Mouse (Mus musculus) fibroblast of lung, adult 2 months (primary cell): ENCODE data around the gene Lrrc14b.

ENCODE experiments used
- DNase-seq: peaks from one replicate; pipeline ENCODE4 v3.0.0-alpha.2; 2011; ENCODE audit warnings: low read depth

Gene Lrrc14b

GRCm38 (mm10) chr13:74363859-74364235, at the start of gene Lrrc14b:
TSS of gene Lrrc14b (minus strand) at chr13:74364005.
- peak; percentile 47 for DNase-seq

GRCm38 (mm10) chr13:74399298-74399839, 35.6 kb upstream of the Lrrc14b start, which contains the start of gene Ftl1-ps1:
TSS of gene Ftl1-ps1 (plus strand) at chr13:74399694.
- DNase-seq: no peak

DNA sequence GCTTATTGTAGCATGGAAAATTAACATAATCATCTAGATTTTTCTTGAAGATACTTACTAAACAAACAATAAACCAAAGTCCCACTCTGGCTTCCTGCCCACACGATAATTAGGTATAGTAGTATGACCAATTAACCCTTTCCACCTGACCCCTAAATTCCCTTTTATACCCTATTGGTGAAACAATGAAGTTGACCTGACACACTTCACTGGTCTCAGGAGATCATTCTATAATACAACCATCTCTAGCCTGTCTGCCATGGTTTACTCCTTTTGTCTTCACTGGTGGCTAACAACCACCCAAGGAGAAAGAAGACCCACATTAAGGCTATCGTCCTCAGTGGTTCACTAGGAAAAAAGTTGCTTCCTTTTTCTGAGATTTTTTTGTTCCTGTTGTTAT, 27.4 kb upstream of the Lrrc14b start:
- no peak for DNase-seq

GRCm38 (mm10) chr13:74390371-74390990, 26.7 kb upstream of the Lrrc14b start, which contains the start of gene Zfp72:
TSS of gene Zfp72 (minus strand) at chr13:74390836.
- peak; percentile 65 for DNase-seq

DNA sequence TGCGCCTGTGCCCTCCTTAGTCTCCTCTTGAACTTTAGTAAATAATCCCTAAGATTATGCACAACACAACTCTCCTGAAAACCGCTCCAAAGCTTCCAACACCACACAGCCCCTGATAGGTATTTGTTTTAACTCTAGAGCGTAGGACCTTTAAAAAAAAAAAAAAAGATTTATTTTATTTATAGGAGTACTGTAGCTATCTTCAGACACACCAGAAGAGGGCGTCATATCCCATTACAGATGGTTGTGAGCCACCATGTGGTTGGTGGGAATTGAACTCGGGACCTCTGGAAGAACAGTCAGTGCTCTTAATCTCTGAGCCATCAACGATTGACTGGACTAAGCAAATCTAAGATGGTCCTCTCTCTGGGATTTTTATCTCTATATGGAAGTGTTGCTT, 25.9 kb upstream of the Lrrc14b start:
- no peak for DNase-seq

DNA sequence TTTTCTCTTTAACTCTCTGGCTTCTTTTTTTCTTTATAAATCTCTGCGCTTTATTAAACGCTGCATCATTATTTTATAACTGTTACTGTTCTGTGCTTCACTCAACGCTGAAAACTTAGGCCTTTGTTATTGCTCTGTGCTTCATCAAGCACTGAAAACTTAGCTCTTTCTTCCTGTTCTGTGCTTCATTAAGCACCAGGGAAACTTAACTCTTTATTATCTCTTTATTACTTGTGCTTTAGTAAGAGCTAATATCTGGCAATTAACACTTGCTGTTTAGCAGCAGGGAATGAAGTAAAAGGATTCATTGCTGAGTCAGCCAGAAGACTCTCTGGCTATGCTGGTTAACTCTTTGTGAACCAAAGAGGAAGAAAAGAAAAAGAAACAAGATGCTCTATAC, 18.5 kb upstream of the Lrrc14b start:
- no peak for DNase-seq

DNA sequence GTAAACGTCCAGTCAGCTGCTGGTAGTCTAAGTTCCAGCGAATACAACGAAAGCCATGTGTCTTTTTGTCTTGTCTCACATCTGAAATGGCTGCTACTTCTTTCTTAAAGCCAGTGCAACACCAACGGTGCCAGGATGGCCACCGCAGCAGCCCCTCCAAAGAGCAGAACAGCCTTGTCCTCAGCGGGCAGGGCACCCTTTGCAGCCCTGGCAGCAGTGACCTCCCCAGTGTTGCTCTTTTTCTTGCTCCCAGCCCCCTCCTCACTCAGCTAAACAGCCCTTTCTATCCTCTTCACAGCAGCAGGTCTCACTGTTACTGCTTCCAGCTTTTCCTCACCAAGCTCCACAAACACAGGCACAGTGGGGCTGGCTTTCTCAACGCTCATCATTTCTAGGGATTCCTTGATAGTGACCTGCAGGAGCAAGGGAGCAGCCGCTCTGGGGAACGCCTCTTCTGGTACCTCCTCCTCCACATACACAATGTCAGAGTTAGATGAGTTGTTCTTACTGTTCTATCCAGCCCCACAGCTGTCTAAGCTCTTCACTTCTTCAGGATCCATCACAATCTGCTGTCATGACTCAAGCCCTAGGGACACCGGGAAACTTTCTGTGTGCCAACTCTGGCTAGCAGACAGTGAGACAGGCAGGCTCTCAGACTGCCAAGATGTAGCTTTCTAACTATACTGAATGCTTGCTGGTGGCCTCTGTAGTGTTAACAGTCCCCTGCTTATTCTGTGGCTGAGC, 17.9 kb upstream of the Lrrc14b start:
- no peak for DNase-seq

DNA sequence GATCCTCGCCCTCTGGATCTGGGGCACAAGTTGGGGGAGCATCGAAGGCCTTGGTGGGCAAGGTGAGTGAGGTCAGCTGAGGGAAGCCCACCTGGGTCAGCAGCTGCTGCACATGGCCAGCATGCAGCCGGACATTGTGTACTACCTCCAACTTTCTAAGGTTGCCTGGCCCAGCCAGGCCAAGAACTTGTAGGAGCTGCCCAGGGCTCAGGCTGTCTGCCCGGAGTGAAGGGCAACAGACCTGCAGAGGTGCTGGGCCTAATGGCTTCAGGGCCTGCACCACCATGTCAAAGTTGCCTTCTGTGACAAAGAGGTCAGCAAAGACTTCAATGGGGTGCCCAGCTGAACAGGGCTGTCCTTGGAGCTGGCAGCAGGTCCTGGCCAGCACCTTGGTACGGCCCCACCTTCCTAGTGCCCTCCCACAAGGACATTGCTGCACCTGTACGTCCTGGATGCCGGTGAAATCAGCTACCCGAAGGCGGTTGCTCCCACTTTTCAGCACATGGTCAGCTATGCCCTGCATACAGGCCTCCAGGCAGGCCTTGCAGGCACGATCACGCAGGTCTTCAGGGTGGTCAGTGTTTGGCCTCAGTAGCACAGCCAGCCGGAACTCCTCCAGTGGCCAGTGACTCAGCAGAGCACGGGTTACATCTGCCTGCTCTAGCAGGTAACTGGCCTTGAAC, 488 bp downstream of the Lrrc14b start:
- no peak for DNase-seq

DNA sequence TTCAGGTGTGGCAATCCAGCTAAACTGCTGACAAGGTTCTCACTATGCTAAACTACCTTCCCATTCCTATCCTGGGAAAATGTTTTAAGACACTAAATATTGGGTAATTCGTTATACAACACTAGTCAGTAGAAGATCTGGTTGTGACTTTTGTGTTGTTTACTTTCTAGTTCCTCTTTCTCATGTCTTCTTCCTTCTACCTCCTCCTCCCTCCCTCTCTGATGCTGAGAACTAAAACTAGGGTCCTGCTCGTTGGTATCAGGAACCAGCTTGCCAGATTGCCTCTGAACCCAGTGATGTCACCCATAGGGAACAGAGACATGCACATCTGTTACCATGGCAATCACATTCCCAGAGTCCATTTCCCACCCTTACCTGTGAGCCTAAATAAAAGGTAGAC, 1.6 kb downstream of the Lrrc14b start:
- DNase-seq: no peak

DNA sequence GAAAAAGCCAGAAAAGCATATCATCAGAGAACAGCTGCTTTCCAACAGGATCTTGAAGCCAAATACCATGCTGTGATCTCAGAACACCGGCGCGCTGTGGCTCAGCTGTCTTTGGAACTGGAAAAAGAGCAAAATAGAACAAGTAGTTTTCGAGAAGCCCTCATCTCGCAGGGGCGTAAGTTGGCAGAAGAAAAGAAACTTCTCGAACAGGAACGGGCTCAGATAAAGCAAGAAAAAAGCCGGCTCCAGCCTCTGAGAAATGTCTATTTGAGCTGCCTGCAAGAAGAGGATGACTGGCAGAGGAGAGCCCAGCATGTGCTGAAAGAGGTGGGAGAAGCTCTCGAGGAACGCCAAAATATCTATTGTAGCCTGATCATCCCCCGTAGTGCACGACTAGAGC, 7.3 kb downstream of the Lrrc14b start:
- no peak for DNase-seq

- no peak for DNase-seq
Observed at GRCm38 (mm10) chr13:74350435-74350906, 13.3 kb downstream of the Lrrc14b start.

DNA sequence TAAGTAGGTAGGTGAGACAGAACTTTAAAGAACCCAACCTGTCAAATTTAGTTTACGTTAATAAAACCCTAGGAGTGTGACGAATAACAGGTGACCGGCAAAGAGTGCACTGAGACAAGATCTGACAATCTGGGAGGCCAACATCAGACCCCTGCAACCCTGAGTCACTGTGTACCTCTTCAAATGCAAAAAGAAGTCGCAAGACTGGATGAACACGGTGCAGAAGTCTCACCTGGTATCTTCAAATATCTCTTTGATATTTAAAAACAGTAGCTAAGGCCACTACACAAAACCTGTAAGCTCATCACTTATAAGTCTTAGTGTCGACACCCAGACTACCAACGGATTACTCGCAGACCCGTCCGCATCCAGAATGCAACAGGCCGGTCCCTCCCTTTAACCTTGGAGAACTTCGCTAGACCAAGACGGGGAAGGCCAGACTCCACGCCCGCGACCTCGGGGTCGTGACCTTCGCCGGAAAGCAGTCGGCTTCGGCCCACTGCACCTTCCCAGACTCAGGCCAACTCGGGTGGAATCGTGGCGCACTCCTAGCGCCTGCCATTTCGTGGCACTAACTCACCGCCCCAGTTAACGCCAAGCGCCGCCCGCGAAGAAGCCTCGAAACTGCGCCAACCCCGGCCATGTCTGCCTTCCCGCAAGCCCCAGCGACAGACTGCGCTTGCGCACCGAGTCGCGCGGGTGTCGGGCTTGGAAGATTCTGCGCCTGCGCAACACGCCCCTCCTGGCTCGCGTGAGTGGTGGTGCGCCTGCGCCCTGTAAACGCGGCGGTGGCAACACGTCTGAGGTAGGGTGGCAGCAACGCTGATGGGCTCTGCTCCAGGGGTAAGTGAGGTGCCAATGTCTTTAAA, 14.0 kb downstream of the Lrrc14b start, which contains the start of the genes Sdha and Ccdc127:
Gene Sdha (minus strand): TSS at position 715 of the 869 bp plus-strand sequence.
Gene Ccdc127 (plus strand): TSS at position 744 of the 869 bp plus-strand sequence.
- peak; percentile 93 for DNase-seq

DNA sequence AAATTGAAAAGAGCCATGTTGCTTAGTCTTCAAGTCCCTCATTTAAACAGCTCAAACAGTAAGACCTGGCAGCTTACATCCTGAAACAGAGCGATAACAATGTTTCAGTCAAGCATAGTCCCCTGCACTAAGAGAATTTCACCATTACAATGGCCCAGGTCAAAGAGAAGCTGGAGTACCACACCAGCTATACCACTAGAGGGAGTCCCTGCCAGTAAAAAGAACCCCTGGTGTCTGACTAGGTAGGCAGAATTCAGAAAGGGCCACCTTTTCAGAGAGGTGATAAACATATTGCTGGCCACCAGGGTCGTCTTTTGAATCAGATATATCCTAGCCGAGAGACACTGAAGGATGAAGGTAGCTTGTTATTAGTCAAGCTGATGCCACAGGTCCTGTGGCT, 22.8 kb downstream of the Lrrc14b start:
- DNase-seq: no peak

- no peak for DNase-seq
Observed at GRCm38 (mm10) chr13:74329321-74329720, 34.5 kb downstream of the Lrrc14b start.

GRCm38 (mm10) chr13:74317170-74317849, 46.5 kb downstream of the Lrrc14b start, which contains the start of gene Pdcd6:
TSS of gene Pdcd6 (minus strand) at chr13:74317580.
- peak; percentile 95 for DNase-seq

GRCm38 (mm10) chr13:74316789-74317169, 47.0 kb downstream of the Lrrc14b start:
- DNase-seq: no peak

GRCm38 (mm10) chr13:74316386-74316785, 47.4 kb downstream of the Lrrc14b start:
- no peak for DNase-seq

DNA sequence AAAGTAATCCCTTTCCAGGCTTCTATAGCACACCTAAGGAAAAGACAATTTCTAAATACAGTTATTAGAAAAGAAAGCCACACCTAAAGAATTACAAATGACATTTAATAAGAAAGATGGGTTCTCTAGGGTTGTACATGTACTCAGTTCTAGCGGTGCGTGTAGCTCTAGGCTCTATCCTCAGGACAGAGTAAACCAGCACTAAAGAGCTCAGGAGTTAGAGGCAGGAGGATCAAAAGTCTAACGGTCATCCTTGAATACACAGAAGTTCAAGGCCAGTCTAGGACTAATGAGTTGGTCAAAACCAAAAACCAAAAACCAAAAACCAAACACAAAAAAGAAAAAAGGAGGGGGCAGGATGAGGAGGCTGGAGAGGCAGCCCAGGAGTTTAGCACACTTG, 49.2 kb downstream of the Lrrc14b start:
- DNase-seq: no peak
